9 mouse cellular contexts compared by ENCODE assay signal in genomic region chr5:64229336-64229866, GRCm38 (mm10).
DNase-seq lines count a peak whose midpoint lies in the region; ATAC-seq and TF ChIP-seq lines count a peak whose summit lies in the region.
"Had no signal": no experiment of that assay in that cellular context is flagged by ENCODE, and none has a peak within 500 bp of the region (broad histone marks: within the 10 kb centered on the region; RNA-seq: fewer than 3 reads in every experiment).

No protein-coding gene starts in this region.

- ATAC-seq in heart, embryonic 12.5 days (ENCODE audit: insufficient number of reproducible peaks, low FRiP score), result no peak
- no peak for ATAC-seq in G1E (ENCODE audit: extremely low read depth, insufficient number of reproducible peaks, low FRiP score, poor library complexity, severe bottlenecking)
- no peak for ATAC-seq in midbrain, embryonic 11.5 days (ENCODE audit: low FRiP score)

- H3K9ac ChIP-seq in heart, embryonic 12.5 days, result peak overlapping the region; percentile 63; the same call in 1 of the 2 replicates
- H3K9ac ChIP-seq in midbrain, embryonic 11.5 days (ENCODE audit: low read length), result peak overlapping the region; percentile 72

- no peak for DNase-seq in heart, postnatal 36 days
- DNase-seq in G1E (ENCODE audit: low spot score), result no peak
- no peak for DNase-seq in hindbrain, embryonic 10.5 days (ENCODE audit: low spot score)
- DNase-seq in midbrain, embryonic 11.5 days (ENCODE audit: low spot score, missing footprints), result no peak
- DNase-seq in gastrocnemius, postnatal 10 days, result no peak
- DNase-seq in right cerebral cortex, postnatal 10 days (ENCODE audit: low spot score in 2 of 2), result no peak
- no peak for DNase-seq in left cerebral cortex, postnatal 4 days

- H3K9me3 ChIP-seq in heart, embryonic 12.5 days (replicated peaks), result no peaks in the 10 kb centered on the region
- H3K9me3 ChIP-seq in G1E (replicated peaks), result no peaks in the 10 kb centered on the region
- no peaks in the 10 kb centered on the region for H3K9me3 ChIP-seq in hindbrain, embryonic 10.5 days
- H3K9me3 ChIP-seq in midbrain, embryonic 11.5 days (ENCODE audit: control insufficient read depth, low read length), result no peaks in the 10 kb centered on the region

- intact Hi-C loops in heart, postnatal 36 days (cut with DNase I), result no loop called here
- intact Hi-C loops in left cerebral cortex, postnatal 4 days (cut with DNase I), result no loop called here

- no peaks in the 10 kb centered on the region for H3K27me3 ChIP-seq in heart, embryonic 12.5 days (replicated peaks)
- H3K27me3 ChIP-seq in G1E (ENCODE audit: insufficient read depth, low read length), result peaks cover 8% of the 10 kb centered on the region; the same call in 1 of the 2 replicates
- H3K27me3 ChIP-seq in hindbrain, embryonic 10.5 days (ENCODE audit: insufficient read depth, poor library complexity, severe bottlenecking), result no peaks in the 10 kb centered on the region
- no peaks in the 10 kb centered on the region; the same call in 1 of the 2 replicates for H3K27me3 ChIP-seq in midbrain, embryonic 11.5 days (ENCODE audit: control insufficient read depth, insufficient read depth, low read length)
- H3K27me3 ChIP-seq: Patski had no signal

- TF ChIP-seq CTCF in G1E (IDR thresholded peaks at IDR 0.05; ENCODE audit: low read depth, low read length), result no peak

- no peaks in the 10 kb centered on the region for H3K36me3 ChIP-seq in heart, embryonic 12.5 days
- H3K36me3 ChIP-seq in G1E (replicated peaks), result peaks cover 5% of the 10 kb centered on the region
- no peaks in the 10 kb centered on the region for H3K36me3 ChIP-seq in hindbrain, embryonic 10.5 days
- no peaks in the 10 kb centered on the region for H3K36me3 ChIP-seq in midbrain, embryonic 11.5 days (ENCODE audit: control insufficient read depth, insufficient read depth, low read length)

- no peak overlapping the region for H3K27ac ChIP-seq in heart, embryonic 12.5 days (ENCODE audit: poor library complexity, severe bottlenecking)
- peak overlapping the region; percentile 92 for H3K27ac ChIP-seq in hindbrain, embryonic 10.5 days
- H3K27ac ChIP-seq in midbrain, embryonic 11.5 days (ENCODE audit: low read depth, low read length), result no peak overlapping the region

- 38% methylated on average over 12 of the region's 12 CpGs for WGBS in heart, embryonic 12.5 days
- WGBS in hindbrain, embryonic 10.5 days, result 47% methylated on average over 12 of the region's 12 CpGs
- WGBS in midbrain, embryonic 11.5 days, result 44% methylated on average over 12 of the region's 12 CpGs

- H3K4me1 ChIP-seq in heart, embryonic 12.5 days (replicated peaks), result peaks cover 26% of the 10 kb centered on the region
- H3K4me1 ChIP-seq in G1E (ENCODE audit: insufficient read depth, low read depth, low read length), result peaks cover 26% of the 10 kb centered on the region
- H3K4me1 ChIP-seq in hindbrain, embryonic 10.5 days (replicated peaks), result peaks cover 26% of the 10 kb centered on the region
- peaks cover 4% of the 10 kb centered on the region for H3K4me1 ChIP-seq in midbrain, embryonic 11.5 days (ENCODE audit: control insufficient read depth, insufficient read depth, low read length)

- H3K4me3 ChIP-seq in heart, embryonic 12.5 days, result peak overlapping the region; percentile 73
- H3K4me3 ChIP-seq in G1E (ENCODE audit: low read depth, low read length), result peak overlapping the region; percentile 88
- H3K4me3 ChIP-seq in hindbrain, embryonic 10.5 days, result peak overlapping the region; percentile 85
- peak overlapping the region; percentile 67 for H3K4me3 ChIP-seq in midbrain, embryonic 11.5 days (ENCODE audit: low read depth, low read length)

- peak overlapping the region; percentile 74 for H3K4me2 ChIP-seq in heart, embryonic 12.5 days
- peak overlapping the region; percentile 91 for H3K4me2 ChIP-seq in midbrain, embryonic 11.5 days
